Mouse (Mus musculus): ENCODE measurements at regions not wholly inside any gene's neighbourhood (a gene's known extent, or its start where the extent isn't known, plus 50 kb on each side); places are given as distances from the start of the nearest gene placed in this dataset.

- in situ Hi-C loops (cut with MboI; ENCODE audit: low sequenced_read_pairs in 2 of 2, unreplicated experiment in 2 of 2), result no loop called here
- TF ChIP-seq ZNF384 (IDR thresholded peaks at IDR 0.05; ENCODE audit: low read depth, low read length) (no peak), ZC3H11A (IDR thresholded peaks at IDR 0.05; ENCODE audit: borderline replicate concordance, low read depth, low read length) (no peak), HCFC1 (IDR thresholded peaks at IDR 0.05; ENCODE audit: borderline replicate concordance, insufficient read depth, low read length) (no peak), CHD2 (IDR thresholded peaks at IDR 0.05; ENCODE audit: low read depth, low read length) (no peak), MAFK (IDR thresholded peaks at IDR 0.05; ENCODE audit: insufficient read depth, low read depth, low read length) (no peak)
- peaks cover 9 to 20% of the 10 kb centered on the region in 2 experiments; a peak in 3 of 4 replicates for H3K4me1 ChIP-seq (ENCODE audit: control insufficient read depth in 2 of 2, insufficient read depth in 2 of 2, low read length in 2 of 2, poor library complexity in 1 of 2)
Measured at GRCm38 (mm10) chr2:128310081-128310480, 184.2 kb downstream of the Bcl2l11 start.

GRCm38 (mm10) chr2:128312084-128312594, 186.3 kb downstream of the Bcl2l11 start:
- in situ Hi-C loops (cut with MboI; ENCODE audit: low sequenced_read_pairs in 2 of 2, unreplicated experiment in 2 of 2), result no loop called here

More at GRCm38 (mm10) chr2:128310081-128310480, 184.2 kb downstream of the Bcl2l11 start:
- no peak overlapping the region for H3K4me3 ChIP-seq (ENCODE audit: insufficient read depth in 1 of 2, low read depth in 1 of 2, low read length in 2 of 2, poor library complexity in 1 of 2, severe bottlenecking in 1 of 2)
- H3K9me3 ChIP-seq (ENCODE audit: control insufficient read depth, insufficient read depth, low read depth, low read length), result no peaks in the 10 kb centered on the region
- no peak for DNase-seq (ENCODE audit: low read depth, low spot score)
- H3K9ac ChIP-seq (ENCODE audit: insufficient read depth, low read depth, low read length, poor library complexity, severe bottlenecking), result no peak overlapping the region
- no peak overlapping the region for H3K27ac ChIP-seq (ENCODE audit: insufficient read depth, low read depth, low read length, poor library complexity, severe bottlenecking)
- H3K36me3 ChIP-seq (ENCODE audit: control insufficient read depth, insufficient read depth, low read length, poor library complexity, severe bottlenecking), result no peaks in the 10 kb centered on the region

GRCm38 (mm10) chr2:128312659-128313581, 187.1 kb downstream of the Bcl2l11 start:
- Histone ChIP-seq H3K9me3 (ENCODE audit: control insufficient read depth, insufficient read depth, low read depth, low read length) (no peaks in the 10 kb centered on the region), H3K4me3 (ENCODE audit: insufficient read depth in 1 of 2, low read depth in 1 of 2, low read length in 2 of 2, poor library complexity in 1 of 2, severe bottlenecking in 1 of 2) (peak overlapping the region in 1 of 2 experiments; percentile 58; a peak in 2 of 4 replicates), H3K27ac (ENCODE audit: insufficient read depth, low read depth, low read length, poor library complexity, severe bottlenecking) (peak overlapping the region; percentile 75; the same call in 1 of the 2 replicates), H3K9ac (ENCODE audit: insufficient read depth, low read depth, low read length, poor library complexity, severe bottlenecking) (peak overlapping the region; percentile 15; the same call in 1 of the 2 replicates), H3K36me3 (ENCODE audit: control insufficient read depth, insufficient read depth, low read length, poor library complexity, severe bottlenecking) (no peaks in the 10 kb centered on the region), H3K4me1 (ENCODE audit: control insufficient read depth in 2 of 2, insufficient read depth in 2 of 2, low read length in 2 of 2, poor library complexity in 1 of 2) (peaks cover 12 to 24% of the 10 kb centered on the region in 2 experiments; a peak in 3 of 4 replicates)
- in situ Hi-C loops (cut with MboI; ENCODE audit: low sequenced_read_pairs in 2 of 2, unreplicated experiment in 2 of 2), result no loop called here
- DNase-seq (ENCODE audit: low read depth, low spot score), result no peak
- TF ChIP-seq ZC3H11A (IDR thresholded peaks at IDR 0.05; ENCODE audit: borderline replicate concordance, low read depth, low read length) (no peak), HCFC1 (IDR thresholded peaks at IDR 0.05; ENCODE audit: borderline replicate concordance, insufficient read depth, low read length) (no peak), CHD2 (IDR thresholded peaks at IDR 0.05; ENCODE audit: low read depth, low read length) (no peak), ZNF384 (IDR thresholded peaks at IDR 0.05; ENCODE audit: low read depth, low read length) (no peak), MAFK (IDR thresholded peaks at IDR 0.05; ENCODE audit: insufficient read depth, low read depth, low read length) (no peak)

More at GRCm38 (mm10) chr2:128312084-128312594, 186.3 kb downstream of the Bcl2l11 start:
- Histone ChIP-seq H3K4me3 (ENCODE audit: insufficient read depth in 1 of 2, low read depth in 1 of 2, low read length in 2 of 2, poor library complexity in 1 of 2, severe bottlenecking in 1 of 2) (peak overlapping the region; percentile 54 to 58), H3K27ac (ENCODE audit: insufficient read depth, low read depth, low read length, poor library complexity, severe bottlenecking) (peak overlapping the region; percentile 75), H3K9ac (ENCODE audit: insufficient read depth, low read depth, low read length, poor library complexity, severe bottlenecking) (peak overlapping the region; percentile 60; the same call in 1 of the 2 replicates), H3K4me1 (ENCODE audit: control insufficient read depth in 2 of 2, insufficient read depth in 2 of 2, low read length in 2 of 2, poor library complexity in 1 of 2) (peaks cover 12 to 24% of the 10 kb centered on the region in 2 experiments; a peak in 3 of 4 replicates), H3K9me3 (ENCODE audit: control insufficient read depth, insufficient read depth, low read depth, low read length) (no peaks in the 10 kb centered on the region), H3K36me3 (ENCODE audit: control insufficient read depth, insufficient read depth, low read length, poor library complexity, severe bottlenecking) (no peaks in the 10 kb centered on the region)
- DNase-seq (ENCODE audit: low read depth, low spot score), result peak; percentile 42
- TF ChIP-seq MAFK (IDR thresholded peaks at IDR 0.05; ENCODE audit: insufficient read depth, low read depth, low read length) (no peak), ZNF384 (IDR thresholded peaks at IDR 0.05; ENCODE audit: low read depth, low read length) (no peak), HCFC1 (IDR thresholded peaks at IDR 0.05; ENCODE audit: borderline replicate concordance, insufficient read depth, low read length) (no peak)

- Histone ChIP-seq H3K36me3 (ENCODE audit: control insufficient read depth, insufficient read depth, low read length, poor library complexity, severe bottlenecking) (no peaks in the 10 kb centered on the region), H3K4me1 (ENCODE audit: control insufficient read depth in 2 of 2, insufficient read depth in 2 of 2, low read length in 2 of 2, poor library complexity in 1 of 2) (peaks cover 12 to 24% of the 10 kb centered on the region in 2 experiments; a peak in 3 of 4 replicates), H3K27ac (ENCODE audit: insufficient read depth, low read depth, low read length, poor library complexity, severe bottlenecking) (no peak overlapping the region; the same call in 1 of the 2 replicates), H3K9me3 (ENCODE audit: control insufficient read depth, insufficient read depth, low read depth, low read length) (no peaks in the 10 kb centered on the region), H3K9ac (ENCODE audit: insufficient read depth, low read depth, low read length, poor library complexity, severe bottlenecking) (no peak overlapping the region), H3K4me3 (ENCODE audit: insufficient read depth in 1 of 2, low read depth in 1 of 2, low read length in 2 of 2, poor library complexity in 1 of 2, severe bottlenecking in 1 of 2) (no peak overlapping the region)
- no peak for TF ChIP-seq ZC3H11A (IDR thresholded peaks at IDR 0.05; ENCODE audit: borderline replicate concordance, low read depth, low read length)
- in situ Hi-C loops (cut with MboI; ENCODE audit: low sequenced_read_pairs in 2 of 2, unreplicated experiment in 2 of 2), result no loop called here
- no peak for DNase-seq (ENCODE audit: low read depth, low spot score)
Measured at GRCm38 (mm10) chr2:128313582-128313918, 187.7 kb downstream of the Bcl2l11 start.
